Mouse (Mus musculus): ENCODE results near the gene Aurkb.
A peak's percentile ranks its signal among the peaks of the same experiment; 100 is the strongest.

The Aurkb gene

GRCm38 (mm10) chr11:69098039-69098761, 52.8 kb downstream of the Aurkb start:
- DNase-seq (ENCODE audit: low read depth, low spot score) = no peak

- DNase-seq (ENCODE audit: low read depth, low spot score) = peak; percentile 86
These were observed 53.3 kb downstream of the Aurkb start for GRCm38 (mm10) chr11:69098762-69099091.

- DNase-seq (ENCODE audit: low read depth, low spot score) = no peak
These were observed 53.9 kb downstream of the Aurkb start for GRCm38 (mm10) chr11:69099177-69099914.

GRCm38 (mm10) chr11:69099915-69100345, 54.5 kb downstream of the Aurkb start:
- DNase-seq (ENCODE audit: low read depth, low spot score) = no peak

- no peak for DNase-seq (ENCODE audit: low read depth, low spot score)
These were observed 55.4 kb downstream of the Aurkb start for GRCm38 (mm10) chr11:69100639-69101360.

Measured in embryo, embryonic 11.5 days (tissue).